Mouse (Mus musculus) effector memory CD4-positive, alpha-beta T cell, adult 7 months (primary cell): ENCODE data around the gene Ly6g6e. TPM values are rescaled to one million over a fixed set of nuclear protein-coding genes. Genes with fewer than 3 reads are reported as not detected.

ENCODE experiments used
- polyA plus RNA-seq: library from polyadenylated mRNA; unstranded; fragments of 100-300 nt; shearing (Covaris generic); gene quantifications from one replicate; pipeline ENCODE4 v1.2.1, GENCODE M21; 2017

Gene Ly6g6e
- polyA plus RNA-seq, 1 experiment from 2014 or later: not detected

Other genes starting within 250 kb of the Ly6g6e start
- gene Stk19, start 240.0 kb upstream of the Ly6g6e start, polyA plus RNA-seq: 22.8 TPM
- gene Dxo, start 239.9 kb upstream of the Ly6g6e start, polyA plus RNA-seq: 93.8 TPM
- 117 TPM for gene Skiv2l, start 226.7 kb upstream of the Ly6g6e start, polyA plus RNA-seq
- gene Nelfe, start 226.5 kb upstream of the Ly6g6e start, polyA plus RNA-seq: 34.7 TPM
- 0.40 TPM for gene Cfb, start 214.4 kb upstream of the Ly6g6e start, polyA plus RNA-seq
- gene Zbtb12, start 197.4 kb upstream of the Ly6g6e start, polyA plus RNA-seq: 0.38 TPM
- not detected for gene Gm20547, start 194.9 kb upstream of the Ly6g6e start, polyA plus RNA-seq
- 1.4 TPM for gene C2, start 178.6 kb upstream of the Ly6g6e start, polyA plus RNA-seq
- gene Ehmt2, start 178.4 kb upstream of the Ly6g6e start, polyA plus RNA-seq: 55.0 TPM
- gene Slc44a4, start 162.4 kb upstream of the Ly6g6e start, polyA plus RNA-seq: not detected
- gene Neu1, start 145.6 kb upstream of the Ly6g6e start, polyA plus RNA-seq: 63.5 TPM
- 1,521 TPM for gene Hspa1b, start 117.7 kb upstream of the Ly6g6e start, polyA plus RNA-seq
- gene Gm20481, start 107.0 kb upstream of the Ly6g6e start, polyA plus RNA-seq: 90.8 TPM
- gene Hspa1a, start 104.7 kb upstream of the Ly6g6e start, polyA plus RNA-seq: 909 TPM
- not detected for gene Hspa1l, start 104.2 kb upstream of the Ly6g6e start, polyA plus RNA-seq
- 50.0 TPM for gene Lsm2, start 95.0 kb upstream of the Ly6g6e start, polyA plus RNA-seq
- gene Vars, start 75.9 kb upstream of the Ly6g6e start, polyA plus RNA-seq: 214 TPM
- 0.37 TPM for gene Vwa7, start 60.3 kb upstream of the Ly6g6e start, polyA plus RNA-seq
- not detected for gene Sapcd1, start 48.9 kb upstream of the Ly6g6e start, polyA plus RNA-seq
- gene Msh5, start 30.2 kb upstream of the Ly6g6e start, polyA plus RNA-seq: 2.2 TPM
- gene Clic1, start 26.9 kb upstream of the Ly6g6e start, polyA plus RNA-seq: 334 TPM
- gene Ddah2, start 17.9 kb upstream of the Ly6g6e start, polyA plus RNA-seq: 0.85 TPM
- not detected for gene Ly6g6c, start 11.5 kb upstream of the Ly6g6e start, polyA plus RNA-seq
- gene Mpig6b, start 10.7 kb upstream of the Ly6g6e start, polyA plus RNA-seq: not detected
- gene Ly6g6d, start 1.2 kb downstream of the Ly6g6e start, polyA plus RNA-seq: not detected
- gene Ly6g6f, start 8.7 kb downstream of the Ly6g6e start, polyA plus RNA-seq: not detected
- 79.3 TPM for gene Abhd16a, start 12.4 kb downstream of the Ly6g6e start, polyA plus RNA-seq
- not detected for gene Ly6g5c, start 31.4 kb downstream of the Ly6g6e start, polyA plus RNA-seq
- 1.8 TPM for gene Ly6g5b, start 38.5 kb downstream of the Ly6g6e start, polyA plus RNA-seq
- 65.3 TPM for gene Gpank1, start 44.6 kb downstream of the Ly6g6e start, polyA plus RNA-seq
- gene Csnk2b, start 45.2 kb downstream of the Ly6g6e start, polyA plus RNA-seq: 223 TPM
- gene D17H6S53E, start 49.5 kb downstream of the Ly6g6e start, polyA plus RNA-seq: 1.7 TPM
- gene Apom, start 55.1 kb downstream of the Ly6g6e start, polyA plus RNA-seq: not detected
- gene Bag6, start 58.3 kb downstream of the Ly6g6e start, polyA plus RNA-seq: 56.5 TPM
- gene Prrc2a, start 88.0 kb downstream of the Ly6g6e start, polyA plus RNA-seq: 24.5 TPM
- gene Aif1, start 99.2 kb downstream of the Ly6g6e start, polyA plus RNA-seq: not detected
- 4.4 TPM for gene Lst1, start 111.5 kb downstream of the Ly6g6e start, polyA plus RNA-seq
- 1,113 TPM for gene Ltb, start 117.5 kb downstream of the Ly6g6e start, polyA plus RNA-seq
- gene Tnf, start 125.1 kb downstream of the Ly6g6e start, polyA plus RNA-seq: 156 TPM
- gene Lta, start 128.4 kb downstream of the Ly6g6e start, polyA plus RNA-seq: 55.4 TPM
- gene Gm16181, start 143.9 kb downstream of the Ly6g6e start, polyA plus RNA-seq: not detected
- gene Atp6v1g2, start 156.8 kb downstream of the Ly6g6e start, polyA plus RNA-seq: 4.8 TPM
- 15.0 TPM for gene Nfkbil1, start 158.9 kb downstream of the Ly6g6e start, polyA plus RNA-seq
- 149 TPM for gene Ddx39b, start 164.8 kb downstream of the Ly6g6e start, polyA plus RNA-seq
- 6,702 TPM for gene H2-D1, start 185.8 kb downstream of the Ly6g6e start, polyA plus RNA-seq
- 0.89 TPM for gene H2-Q1, start 243.5 kb downstream of the Ly6g6e start, polyA plus RNA-seq